Mouse (Mus musculus): ENCODE measurements at regions not wholly inside any gene's neighbourhood (a gene's known extent, or its start where the extent isn't known, plus 50 kb on each side); places are given as distances from the start of the nearest gene placed in this dataset.
A peak's percentile ranks its signal among the peaks of the same experiment; 100 is the strongest.
"Not testable (repeated sequence)": the region's sequence is repeated elsewhere in the genome, so short reads cannot be mapped to it uniquely, and the experiment has no call there.

- H3K4me3 ChIP-seq (ENCODE audit: low read depth, low read length); H3K36me3 ChIP-seq (ENCODE audit: insufficient read depth, low read length); H3K9me3 ChIP-seq (ENCODE audit: low read length); DNase-seq (ENCODE audit: low spot score); H3K27ac ChIP-seq (ENCODE audit: low read length); ATAC-seq; H3K4me1 ChIP-seq (ENCODE audit: insufficient read depth, low read depth, low read length); H3K4me2 ChIP-seq (replicated peaks; ENCODE audit: low read depth, low read length); H3K9ac ChIP-seq (replicated peaks; ENCODE audit: low read depth); H3K27me3 ChIP-seq (replicated peaks; ENCODE audit: insufficient read depth, low read length): not testable (repeated sequence)
- WGBS = 94% methylated on average over 10 of the region's 14 CpGs
Measured at GRCm38 (mm10) chr11:41090391-41090900, 335.3 kb upstream of the Ccng1 start.

GRCm38 (mm10) chr11:41063570-41063969, 308.5 kb upstream of the Ccng1 start:
- Histone ChIP-seq H3K27ac (ENCODE audit: low read length) (no peak overlapping the region), H3K9ac (replicated peaks; ENCODE audit: low read depth) (no peak overlapping the region), H3K4me3 (ENCODE audit: low read depth, low read length) (no peak overlapping the region), H3K9me3 (ENCODE audit: low read length) (no peaks in the 10 kb centered on the region), H3K36me3 (ENCODE audit: insufficient read depth, low read length) (no peaks in the 10 kb centered on the region), H3K4me2 (replicated peaks; ENCODE audit: low read depth, low read length) (no peak overlapping the region), H3K4me1 (ENCODE audit: insufficient read depth, low read depth, low read length) (no peaks in the 10 kb centered on the region), H3K27me3 (replicated peaks; ENCODE audit: insufficient read depth, low read length) (no peaks in the 10 kb centered on the region)
- WGBS = 48% methylated on average over 3 of the region's 3 CpGs
- ATAC-seq (no peak), DNase-seq (ENCODE audit: low spot score) (no peak)
- no peak for TF ChIP-seq CTCF (IDR thresholded peaks at IDR 0.05)
- TF ChIP-seq EP300 (IDR thresholded peaks at IDR 0.05) = no peak

- ATAC-seq = no peak
- TF ChIP-seq EP300 (IDR thresholded peaks at IDR 0.05) = no peak
- no peak for TF ChIP-seq CTCF (IDR thresholded peaks at IDR 0.05)
- H3K36me3 ChIP-seq (ENCODE audit: insufficient read depth, low read length) = no peaks in the 10 kb centered on the region
- H3K27ac ChIP-seq (ENCODE audit: low read length) = no peak overlapping the region
- no peaks in the 10 kb centered on the region for H3K27me3 ChIP-seq (replicated peaks; ENCODE audit: insufficient read depth, low read length)
- no peaks in the 10 kb centered on the region for H3K4me1 ChIP-seq (ENCODE audit: insufficient read depth, low read depth, low read length)
- H3K4me3 ChIP-seq (ENCODE audit: low read depth, low read length) = no peak overlapping the region
- no peaks in the 10 kb centered on the region for H3K9me3 ChIP-seq (ENCODE audit: low read length)
- WGBS = 60% methylated on average over 3 of the region's 3 CpGs
- DNase-seq (ENCODE audit: low spot score) = no peak
- no peak overlapping the region for H3K9ac ChIP-seq (replicated peaks; ENCODE audit: low read depth)
- no peak overlapping the region for H3K4me2 ChIP-seq (replicated peaks; ENCODE audit: low read depth, low read length)
Measured at GRCm38 (mm10) chr11:41057796-41058195, 302.7 kb upstream of the Ccng1 start.

- Histone ChIP-seq H3K4me3 (ENCODE audit: low read depth, low read length) (no peak overlapping the region), H3K27ac (ENCODE audit: low read length) (no peak overlapping the region), H3K9me3 (ENCODE audit: low read length) (no peaks in the 10 kb centered on the region), H3K4me1 (ENCODE audit: insufficient read depth, low read depth, low read length) (no peaks in the 10 kb centered on the region), H3K36me3 (ENCODE audit: insufficient read depth, low read length) (no peaks in the 10 kb centered on the region), H3K27me3 (replicated peaks; ENCODE audit: insufficient read depth, low read length) (no peaks in the 10 kb centered on the region), H3K9ac (replicated peaks; ENCODE audit: low read depth) (no peak overlapping the region), H3K4me2 (replicated peaks; ENCODE audit: low read depth, low read length) (no peak overlapping the region)
- ATAC-seq (no peak), DNase-seq (ENCODE audit: low spot score) (no peak)
- TF ChIP-seq EP300 (IDR thresholded peaks at IDR 0.05) = no peak
- no peak for TF ChIP-seq CTCF (IDR thresholded peaks at IDR 0.05)
- 73% methylated on average over 2 of the region's 2 CpGs for WGBS
Measured at GRCm38 (mm10) chr11:41030018-41030417, 274.9 kb upstream of the Ccng1 start.

- TF ChIP-seq CTCF (IDR thresholded peaks at IDR 0.05) (no peak), EP300 (IDR thresholded peaks at IDR 0.05) (no peak)
- WGBS = 42% methylated on average over 3 of the region's 3 CpGs
Measured at GRCm38 (mm10) chr11:41010096-41010495, 255.0 kb upstream of the Ccng1 start.

GRCm38 (mm10) chr11:40972806-40973205, 217.7 kb upstream of the Ccng1 start:
- 72% methylated on average over 2 of the region's 2 CpGs for WGBS
- Histone ChIP-seq H3K9me3 (ENCODE audit: low read length) (no peaks in the 10 kb centered on the region), H3K4me2 (replicated peaks; ENCODE audit: low read depth, low read length) (no peak overlapping the region), H3K27ac (ENCODE audit: low read length) (no peak overlapping the region), H3K4me3 (ENCODE audit: low read depth, low read length) (no peak overlapping the region), H3K4me1 (ENCODE audit: insufficient read depth, low read depth, low read length) (no peaks in the 10 kb centered on the region), H3K9ac (replicated peaks; ENCODE audit: low read depth) (no peak overlapping the region), H3K27me3 (replicated peaks; ENCODE audit: insufficient read depth, low read length) (no peaks in the 10 kb centered on the region), H3K36me3 (ENCODE audit: insufficient read depth, low read length) (no peaks in the 10 kb centered on the region)
- no peak for TF ChIP-seq EP300 (IDR thresholded peaks at IDR 0.05)
- no peak for TF ChIP-seq CTCF (IDR thresholded peaks at IDR 0.05)
- ATAC-seq (no peak), DNase-seq (ENCODE audit: low spot score) (no peak)

More at GRCm38 (mm10) chr11:41010096-41010495, 255.0 kb upstream of the Ccng1 start:
- no peaks in the 10 kb centered on the region for H3K9me3 ChIP-seq (ENCODE audit: low read length)
- ATAC-seq (no peak), DNase-seq (ENCODE audit: low spot score) (no peak)
- H3K27ac ChIP-seq (ENCODE audit: low read length) = no peak overlapping the region
- H3K4me1 ChIP-seq (ENCODE audit: insufficient read depth, low read depth, low read length) = no peaks in the 10 kb centered on the region
- H3K4me3 ChIP-seq (ENCODE audit: low read depth, low read length) = no peak overlapping the region
- no peak overlapping the region for H3K4me2 ChIP-seq (replicated peaks; ENCODE audit: low read depth, low read length)
- H3K9ac ChIP-seq (replicated peaks; ENCODE audit: low read depth) = no peak overlapping the region
- no peaks in the 10 kb centered on the region for H3K27me3 ChIP-seq (replicated peaks; ENCODE audit: insufficient read depth, low read length)
- H3K36me3 ChIP-seq (ENCODE audit: insufficient read depth, low read length) = no peaks in the 10 kb centered on the region

- H3K9ac ChIP-seq (replicated peaks; ENCODE audit: low read depth) = no peak overlapping the region
- peak overlapping the region; percentile 48 for H3K4me2 ChIP-seq (replicated peaks; ENCODE audit: low read depth, low read length)
- ATAC-seq (no peak), DNase-seq (ENCODE audit: low spot score) (peak; percentile 39)
- TF ChIP-seq EP300 (IDR thresholded peaks at IDR 0.05) (no peak), CTCF (IDR thresholded peaks at IDR 0.05) (peak; percentile 73)
- H3K4me3 ChIP-seq (ENCODE audit: low read depth, low read length) = peak overlapping the region; percentile 16; the same call in 1 of the 2 replicates
- no peak overlapping the region for H3K27ac ChIP-seq (ENCODE audit: low read length)
- WGBS = 5% methylated on average over 12 of the region's 12 CpGs
- no peaks in the 10 kb centered on the region for H3K27me3 ChIP-seq (replicated peaks; ENCODE audit: insufficient read depth, low read length)
- H3K9me3 ChIP-seq (ENCODE audit: low read length) = no peaks in the 10 kb centered on the region
- no peaks in the 10 kb centered on the region for H3K36me3 ChIP-seq (ENCODE audit: insufficient read depth, low read length)
- H3K4me1 ChIP-seq (ENCODE audit: insufficient read depth, low read depth, low read length) = no peaks in the 10 kb centered on the region
Measured at GRCm38 (mm10) chr11:40927168-40927567, 172.1 kb upstream of the Ccng1 start.

Measured in lung, postnatal 0 days (tissue).